Mouse (Mus musculus): ENCODE measurements around the gene Commd7. TPM values are rescaled to one million over a fixed set of nuclear protein-coding genes. Genes with fewer than 3 reads are reported as not detected.
"Not testable (repeated sequence)": the region's sequence is repeated elsewhere in the genome, so short reads cannot be mapped to it uniquely, and the experiment has no call there.

The Commd7 gene
- polyA plus RNA-seq, 1 experiment = 16.5 TPM

- Histone ChIP-seq H3K4me1 (ENCODE audit: control insufficient read depth, insufficient read depth, low read length) (no peaks in the 10 kb centered on the region), H3K9me3 (replicated peaks; ENCODE audit: control insufficient read depth, insufficient read depth, low read length, poor library complexity, severe bottlenecking) (no peaks in the 10 kb centered on the region), H3K9ac (ENCODE audit: low read depth, poor library complexity, severe bottlenecking) (no peak overlapping the region), H3K36me3 (ENCODE audit: control insufficient read depth, insufficient read depth, low read length, poor library complexity, severe bottlenecking) (peaks cover 43% of the 10 kb centered on the region), H3K27me3 (ENCODE audit: control insufficient read depth, insufficient read depth, low read length, poor library complexity, severe bottlenecking) (no peaks in the 10 kb centered on the region), H3K27ac (ENCODE audit: insufficient read depth, low read length) (no peak overlapping the region), H3K4me3 (ENCODE audit: low read depth, low read length) (no peak overlapping the region)
- TF ChIP-seq CTCF (IDR thresholded peaks at IDR 0.05; ENCODE audit: low read depth, low read length) (no peak), POLR2A (IDR thresholded peaks at IDR 0.05; ENCODE audit: insufficient read depth, low read length) (no peak), EP300 (IDR thresholded peaks at IDR 0.05; ENCODE audit: insufficient read depth, low read depth, low read length) (no peak)
These were observed 37.5 kb upstream of the Commd7 start for GRCm38 (mm10) chr2:153670111-153670510.

GRCm38 (mm10) chr2:153668754-153669376, 36.3 kb upstream of the Commd7 start:
- Histone ChIP-seq H3K4me1 (ENCODE audit: control insufficient read depth, insufficient read depth, low read length) (no peaks in the 10 kb centered on the region), H3K36me3 (ENCODE audit: control insufficient read depth, insufficient read depth, low read length, poor library complexity, severe bottlenecking) (peaks cover 46% of the 10 kb centered on the region), H3K27ac (ENCODE audit: insufficient read depth, low read length) (no peak overlapping the region), H3K9ac (ENCODE audit: low read depth, poor library complexity, severe bottlenecking) (no peak overlapping the region), H3K4me3 (ENCODE audit: low read depth, low read length) (no peak overlapping the region), H3K27me3 (ENCODE audit: control insufficient read depth, insufficient read depth, low read length, poor library complexity, severe bottlenecking) (no peaks in the 10 kb centered on the region), H3K9me3 (replicated peaks; ENCODE audit: control insufficient read depth, insufficient read depth, low read length, poor library complexity, severe bottlenecking) (no peaks in the 10 kb centered on the region)
- TF ChIP-seq POLR2A (IDR thresholded peaks at IDR 0.05; ENCODE audit: insufficient read depth, low read length) = no peak
- peak; percentile 3 for TF ChIP-seq CTCF (IDR thresholded peaks at IDR 0.05; ENCODE audit: low read depth, low read length)
- no peak for TF ChIP-seq EP300 (IDR thresholded peaks at IDR 0.05; ENCODE audit: insufficient read depth, low read depth, low read length)

- Histone ChIP-seq H3K36me3 (ENCODE audit: control insufficient read depth, insufficient read depth, low read length, poor library complexity, severe bottlenecking) (peaks cover 46% of the 10 kb centered on the region), H3K4me3 (ENCODE audit: low read depth, low read length) (no peak overlapping the region), H3K4me1 (ENCODE audit: control insufficient read depth, insufficient read depth, low read length) (no peaks in the 10 kb centered on the region), H3K27ac (ENCODE audit: insufficient read depth, low read length) (no peak overlapping the region), H3K9ac (ENCODE audit: low read depth, poor library complexity, severe bottlenecking) (no peak overlapping the region), H3K9me3 (replicated peaks; ENCODE audit: control insufficient read depth, insufficient read depth, low read length, poor library complexity, severe bottlenecking) (no peaks in the 10 kb centered on the region), H3K27me3 (ENCODE audit: control insufficient read depth, insufficient read depth, low read length, poor library complexity, severe bottlenecking) (no peaks in the 10 kb centered on the region)
- TF ChIP-seq EP300 (IDR thresholded peaks at IDR 0.05; ENCODE audit: insufficient read depth, low read depth, low read length) (no peak), POLR2A (IDR thresholded peaks at IDR 0.05; ENCODE audit: insufficient read depth, low read length) (no peak), CTCF (IDR thresholded peaks at IDR 0.05; ENCODE audit: low read depth, low read length) (no peak)
These were observed 32.8 kb upstream of the Commd7 start for GRCm38 (mm10) chr2:153665401-153665800.

- H3K27me3 ChIP-seq (ENCODE audit: control insufficient read depth, insufficient read depth, low read length, poor library complexity, severe bottlenecking) = no peaks in the 10 kb centered on the region
- H3K9ac ChIP-seq (ENCODE audit: low read depth, poor library complexity, severe bottlenecking) = no peak overlapping the region
- no peak overlapping the region for H3K4me3 ChIP-seq (ENCODE audit: low read depth, low read length)
- no peak for TF ChIP-seq CTCF (IDR thresholded peaks at IDR 0.05; ENCODE audit: low read depth, low read length)
- H3K36me3 ChIP-seq (ENCODE audit: control insufficient read depth, insufficient read depth, low read length, poor library complexity, severe bottlenecking) = peaks cover 32% of the 10 kb centered on the region
- no peaks in the 10 kb centered on the region for H3K9me3 ChIP-seq (replicated peaks; ENCODE audit: control insufficient read depth, insufficient read depth, low read length, poor library complexity, severe bottlenecking)
- H3K27ac ChIP-seq (ENCODE audit: insufficient read depth, low read length) = no peak overlapping the region
- H3K4me1 ChIP-seq (ENCODE audit: control insufficient read depth, insufficient read depth, low read length) = no peaks in the 10 kb centered on the region
These were observed 28.0 kb upstream of the Commd7 start for GRCm38 (mm10) chr2:153660616-153661015.

GRCm38 (mm10) chr2:153657659-153658058, 25.1 kb upstream of the Commd7 start:
- H3K9me3 ChIP-seq (replicated peaks; ENCODE audit: control insufficient read depth, insufficient read depth, low read length, poor library complexity, severe bottlenecking); H3K4me3 ChIP-seq (ENCODE audit: low read depth, low read length); H3K27ac ChIP-seq (ENCODE audit: insufficient read depth, low read length); H3K27me3 ChIP-seq (ENCODE audit: control insufficient read depth, insufficient read depth, low read length, poor library complexity, severe bottlenecking); H3K4me1 ChIP-seq (ENCODE audit: control insufficient read depth, insufficient read depth, low read length); H3K9ac ChIP-seq (ENCODE audit: low read depth, poor library complexity, severe bottlenecking): not testable (repeated sequence)
- peaks cover 20% of the 10 kb centered on the region for H3K36me3 ChIP-seq (ENCODE audit: control insufficient read depth, insufficient read depth, low read length, poor library complexity, severe bottlenecking)

GRCm38 (mm10) chr2:153651681-153652080, 19.1 kb upstream of the Commd7 start:
- 0 out of 2 replicates have a peak, but pooled peaks have one; percentile 77 for TF ChIP-seq EP300 (IDR thresholded peaks at IDR 0.05; ENCODE audit: insufficient read depth, low read depth, low read length)
- TF ChIP-seq POLR2A (IDR thresholded peaks at IDR 0.05; ENCODE audit: insufficient read depth, low read length) = no peak
- no peak for TF ChIP-seq CTCF (IDR thresholded peaks at IDR 0.05; ENCODE audit: low read depth, low read length)
- Histone ChIP-seq H3K27ac (ENCODE audit: insufficient read depth, low read length) (no peak overlapping the region), H3K36me3 (ENCODE audit: control insufficient read depth, insufficient read depth, low read length, poor library complexity, severe bottlenecking) (peaks cover 7% of the 10 kb centered on the region; the same call in 1 of the 2 replicates), H3K9me3 (replicated peaks; ENCODE audit: control insufficient read depth, insufficient read depth, low read length, poor library complexity, severe bottlenecking) (no peaks in the 10 kb centered on the region), H3K27me3 (ENCODE audit: control insufficient read depth, insufficient read depth, low read length, poor library complexity, severe bottlenecking) (no peaks in the 10 kb centered on the region), H3K9ac (ENCODE audit: low read depth, poor library complexity, severe bottlenecking) (no peak overlapping the region), H3K4me3 (ENCODE audit: low read depth, low read length) (no peak overlapping the region), H3K4me1 (ENCODE audit: control insufficient read depth, insufficient read depth, low read length) (no peaks in the 10 kb centered on the region)

Measured in ES-Bruce4 (cell line).